Mouse (Mus musculus): ENCODE results near the gene Tmcc1.

- no peak for TF ChIP-seq CTCF (IDR thresholded peaks at IDR 0.05; ENCODE audit: borderline replicate concordance, extremely low read depth, insufficient read depth, insufficient read length)
- TF ChIP-seq POLR2A (IDR thresholded peaks at IDR 0.05; ENCODE audit: borderline replicate concordance, extremely low read depth, insufficient read depth, insufficient read length, poor library complexity, severe bottlenecking), result no peak
Measured at GRCm38 (mm10) chr6:116140782-116141181, 52.5 kb downstream of the Tmcc1 start.
